Mouse (Mus musculus) layer of hippocampus, postnatal 36 days (tissue): ENCODE measurements around the gene Arid5b. TPM values are rescaled to one million over a fixed set of nuclear protein-coding genes. Genes with fewer than 3 reads are reported as not detected.

Experiments
- DNase-seq, 2 experiments: peaks; one replicate each; pipeline ENCODE4 v3.0.0; 2022
- total RNA-seq, 2 experiments: library from RNA; stranded (reverse); gene quantifications; 2 replicates each; pipeline ENCODE4 v1.2.3; 2021

Arid5b gene
- total RNA-seq, 2 experiments from 2014 or later, result 24.0 to 27.5 TPM

DNA sequence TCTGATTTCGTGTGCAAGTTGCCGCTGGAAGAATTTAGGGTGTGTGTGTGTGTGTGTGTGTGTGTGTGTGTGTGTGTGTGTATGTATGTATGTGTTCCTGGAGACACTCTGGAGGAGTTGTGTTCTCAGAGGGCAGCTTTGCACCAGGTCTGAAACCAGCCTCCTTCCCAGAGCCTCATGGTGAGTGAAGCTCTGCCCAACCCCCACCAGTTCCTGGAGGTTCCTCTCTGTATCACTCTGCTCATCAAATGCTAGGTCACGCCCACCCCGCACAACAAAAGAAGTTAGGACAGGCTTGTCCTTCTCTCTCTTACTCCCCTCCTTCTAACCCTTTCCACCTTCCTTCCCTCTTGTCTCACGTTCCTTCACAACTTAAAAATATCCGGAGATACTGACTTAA, 234.6 kb downstream of the Arid5b start:
- DNase-seq, result no peak
